Mouse (Mus musculus) liver, postnatal 0 days (tissue): ENCODE measurements around the gene Per2. TPM values are rescaled to one million over a fixed set of nuclear protein-coding genes. Genes with fewer than 3 reads are reported as not detected.

Experiments used
- ATAC-seq: fragments of 200-750 bp; cut with Nextera tagmentation; 2 replicates; pipeline ENCODE4 v1.8.0; 2017; ENCODE audit warnings: mild to moderate bottlenecking, moderate library complexity
- DNase-seq: peaks from one replicate; pipeline ENCODE4 v3.0.0-alpha.2; 2016
- H3K27ac ChIP-seq: fragments of 300-500 bp; sonication (generic); 2 replicates; pipeline ENCODE4 v1.5.1; 2014; ENCODE audit warnings: antibody characterized with exemption, moderate library complexity, mild to moderate bottlenecking, low read depth
- H3K27me3 ChIP-seq: fragments of 300-500 bp; sonication (generic); 2 replicates; pipeline ENCODE4 v1.6.1; 2014; ENCODE audit warnings: low read length, control low read depth, mixed read lengths; ENCODE audit not compliant: insufficient read depth
- H3K36me3 ChIP-seq: fragments of 300-500 bp; sonication (generic); replicated peaks from 2 replicates; pipeline ENCODE4 v1.6.1; 2014; ENCODE audit warnings: mild to moderate bottlenecking, control low read depth, low read length, moderate library complexity, mixed read lengths; ENCODE audit not compliant: insufficient read depth
- H3K4me1 ChIP-seq: fragments of 300-500 bp; sonication (generic); 2 replicates; pipeline ENCODE4 v1.6.1; 2014; ENCODE audit warnings: antibody characterized with exemption, mild to moderate bottlenecking, control low read depth; ENCODE audit not compliant: insufficient read depth
- H3K4me2 ChIP-seq: fragments of 300-500 bp; sonication (generic); 2 replicates; pipeline ENCODE4 v1.6.1; 2014; ENCODE audit warnings: low read depth, mild to moderate bottlenecking, low read length, moderate library complexity, mixed read lengths
- H3K4me3 ChIP-seq: fragments of 300-500 bp; sonication (generic); 2 replicates; pipeline ENCODE4 v1.5.1; 2014; ENCODE audit warnings: low read depth, low read length
- H3K9ac ChIP-seq: fragments of 300-500 bp; sonication (generic); replicated peaks from 2 replicates; pipeline ENCODE4 v1.6.1; 2014; ENCODE audit warnings: mild to moderate bottlenecking, moderate library complexity
- H3K9me3 ChIP-seq: fragments of 300-500 bp; sonication (generic); 2 replicates; pipeline ENCODE4 v1.6.1; 2016; ENCODE audit warnings: mild to moderate bottlenecking, control low read depth, low read length, mixed read lengths
- CTCF ChIP-seq: sonication (generic); IDR thresholded peaks from 2 replicates; pipeline ENCODE4 v1.5.1; 2016; ENCODE audit warnings: antibody characterized with exemption, low read depth
- EP300 ChIP-seq: IDR thresholded peaks from 2 replicates; pipeline ENCODE4 v1.6.1; 2016; ENCODE audit warnings: antibody characterized with exemption, low read depth, mild to moderate bottlenecking
- WGBS: fragments of 180-500 bp; shearing (Covaris S2); extraction: QIAGEN DNeasy Blood & Tissue Kit; methylation state at CpG from one replicate; pipeline ENCODE4 v1.1.7; 2014; ENCODE audit not compliant: insufficient replicate concordance; 5-methylcytosine and 5-hydroxymethylcytosine counted together
- polyA plus RNA-seq: library from polyadenylated mRNA; unstranded; fragments of >200 nt; fragmentation: Nextera tagmentation; extraction: Ambion mirVana; gene quantifications from 2 replicates; pipeline ENCODE4 v1.2.1, GENCODE M21; 2015

Gene Per2
- polyA plus RNA-seq, 1 experiment from 2014 or later: 2.5 TPM

DNA sequence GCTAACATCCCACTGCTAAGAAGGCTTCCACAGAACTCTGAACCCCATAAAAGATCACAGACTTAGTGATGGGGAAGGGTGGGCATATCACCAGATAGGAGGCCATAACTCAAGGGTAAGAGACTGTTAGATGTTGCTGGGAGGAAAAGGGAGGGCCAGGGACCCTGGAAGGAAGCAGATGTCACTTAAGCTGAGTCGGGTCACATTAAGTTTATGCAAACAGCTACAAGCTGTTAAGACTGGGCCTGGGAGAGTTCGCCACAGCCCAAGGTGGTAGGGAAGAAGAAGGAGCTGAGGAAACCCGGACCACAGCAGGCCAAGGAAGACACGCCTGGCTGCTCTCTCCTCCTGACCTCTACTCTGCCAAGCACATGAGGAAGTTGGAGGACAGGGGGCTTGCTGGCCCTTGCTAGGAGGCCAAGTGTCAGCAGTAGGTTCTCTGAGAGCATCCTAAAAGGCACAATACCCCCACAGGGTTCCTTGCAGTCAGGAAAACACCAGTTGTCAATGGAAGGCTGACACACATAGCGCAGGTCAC lies 7.5 kb downstream of the Per2 start:
- TF ChIP-seq EP300 (no peak), CTCF (no peak)
- Histone ChIP-seq H3K4me1 (peaks cover 56% of the 10 kb centered on the region), H3K9ac (no peak overlapping the region), H3K36me3 (peaks cover 29% of the 10 kb centered on the region), H3K4me2 (no peak overlapping the region), H3K9me3 (no peaks in the 10 kb centered on the region; the same call in 1 of the 2 replicates), H3K27ac (peak overlapping the region; percentile 7; the same call in 1 of the 2 replicates), H3K27me3 (no peaks in the 10 kb centered on the region), H3K4me3 (no peak overlapping the region)
- DNase-seq (no peak), ATAC-seq (no peak)
- 50% methylated on average over 5 of the region's 5 CpGs for whole genome bisulfite sequencing

DNA sequence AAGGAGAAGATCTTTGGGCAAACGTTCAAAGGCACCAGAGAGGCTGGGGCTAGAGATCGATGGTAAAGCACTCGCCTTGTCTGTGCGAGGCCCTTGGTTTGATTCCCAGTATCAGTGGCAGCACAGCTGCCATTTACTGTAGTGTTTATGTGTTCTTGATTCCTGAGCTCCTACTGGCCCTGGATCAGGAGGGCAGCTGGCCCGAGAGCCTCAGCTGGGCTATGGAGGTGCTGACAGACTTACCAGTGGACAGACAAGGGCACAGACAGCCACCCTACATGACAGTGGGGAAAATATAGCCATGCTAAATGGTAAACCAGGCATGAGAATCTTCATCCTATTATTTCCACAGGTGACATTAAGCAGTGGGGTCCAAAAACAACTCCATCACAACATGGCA lies 8.3 kb downstream of the Per2 start:
- Histone ChIP-seq H3K27me3 (no peaks in the 10 kb centered on the region), H3K27ac (no peak overlapping the region), H3K4me3 (no peak overlapping the region), H3K4me1 (peaks cover 51% of the 10 kb centered on the region), H3K9ac (no peak overlapping the region), H3K4me2 (no peak overlapping the region), H3K9me3 (no peaks in the 10 kb centered on the region; the same call in 1 of the 2 replicates), H3K36me3 (peaks cover 29% of the 10 kb centered on the region)
- DNase-seq: no peak
- TF ChIP-seq EP300 (no peak), CTCF (no peak)
- WGBS: 76% methylated on average over 5 of the region's 5 CpGs
- no peak for ATAC-seq

DNA sequence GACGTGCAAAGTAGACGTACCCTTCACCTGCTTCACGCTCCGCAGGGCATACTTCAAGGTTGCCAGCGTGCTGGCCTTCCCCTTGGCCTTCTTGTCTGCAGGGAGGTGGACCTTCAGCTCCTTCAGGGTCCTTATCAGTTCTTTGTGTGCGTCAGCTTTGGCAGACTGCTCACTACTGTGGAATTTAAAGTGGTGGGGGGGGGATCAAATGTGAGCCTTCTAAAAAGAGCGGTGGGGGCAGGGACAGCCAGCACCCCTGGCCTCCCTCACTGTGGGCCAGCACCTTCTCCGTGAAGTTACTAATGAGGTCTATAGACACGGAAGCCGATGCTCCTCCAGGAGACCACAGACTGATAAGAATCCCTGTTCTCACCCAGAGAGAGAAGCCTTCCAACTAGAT lies 10.4 kb downstream of the Per2 start:
- Histone ChIP-seq H3K27ac (no peak overlapping the region), H3K4me1 (peaks cover 46% of the 10 kb centered on the region), H3K4me3 (no peak overlapping the region), H3K36me3 (peaks cover 44% of the 10 kb centered on the region), H3K9ac (no peak overlapping the region), H3K27me3 (no peaks in the 10 kb centered on the region), H3K4me2 (no peak overlapping the region), H3K9me3 (no peaks in the 10 kb centered on the region; the same call in 1 of the 2 replicates)
- DNase-seq (no peak), ATAC-seq (no peak)
- TF ChIP-seq EP300 (no peak), CTCF (no peak)
- 76% methylated on average over 10 of the region's 10 CpGs for WGBS

DNA sequence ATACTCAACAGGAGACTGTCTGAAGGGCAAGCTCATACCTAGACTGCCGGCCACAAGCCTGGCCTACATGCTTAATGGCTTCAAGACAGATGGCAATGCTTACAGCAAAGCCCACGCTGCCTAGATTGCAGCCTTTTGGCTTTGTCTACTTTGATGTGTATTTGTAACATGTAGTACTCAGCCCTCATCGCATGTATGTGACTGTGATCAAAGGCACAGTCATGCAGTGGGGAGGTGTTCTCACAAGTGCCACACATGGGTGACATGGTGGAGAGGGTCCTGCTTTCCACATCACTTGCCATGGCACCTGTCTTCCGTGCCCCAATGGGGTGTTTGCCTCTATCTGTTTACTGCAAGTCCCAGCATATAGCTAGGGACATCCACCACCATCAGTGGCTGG lies 12.6 kb downstream of the Per2 start:
- H3K9me3 ChIP-seq: no peaks in the 10 kb centered on the region; the same call in 1 of the 2 replicates
- H3K4me3 ChIP-seq: no peak overlapping the region
- no peak for DNase-seq
- H3K27me3 ChIP-seq: no peaks in the 10 kb centered on the region
- H3K4me2 ChIP-seq: no peak overlapping the region
- no peak for TF ChIP-seq EP300
- H3K36me3 ChIP-seq: peaks cover 50% of the 10 kb centered on the region
- peak overlapping the region; percentile 90 for H3K27ac ChIP-seq
- H3K9ac ChIP-seq: 0 out of 2 replicates have a peak overlapping the region, but pooled peaks have one; percentile 3
- peaks cover 38% of the 10 kb centered on the region for H3K4me1 ChIP-seq
- no peak for ATAC-seq
- 83% methylated on average over 4 of the region's 4 CpGs for WGBS

DNA sequence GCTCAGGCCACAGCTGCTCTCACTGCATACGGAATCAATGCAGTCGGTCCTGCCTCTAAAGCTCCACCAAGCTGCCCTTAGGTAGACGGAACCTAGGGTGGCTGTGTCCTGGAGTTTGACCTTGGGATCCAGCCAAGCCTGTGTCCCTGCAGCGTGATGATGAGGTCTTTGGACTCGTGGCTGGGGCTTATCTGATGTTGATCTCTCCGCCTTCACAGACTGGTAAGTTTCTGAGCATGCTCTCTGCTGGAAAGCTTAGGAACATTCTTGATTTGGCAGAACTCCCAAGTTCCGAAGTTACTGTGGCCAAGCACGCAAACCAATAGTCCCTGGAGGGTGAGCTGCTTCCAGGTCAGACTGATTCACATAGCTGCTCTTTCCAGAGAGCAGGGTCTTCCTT lies 13.1 kb downstream of the Per2 start:
- peak; percentile 95 for ATAC-seq
- Histone ChIP-seq H3K27me3 (no peaks in the 10 kb centered on the region), H3K9me3 (no peaks in the 10 kb centered on the region; the same call in 1 of the 2 replicates), H3K4me1 (peaks cover 40% of the 10 kb centered on the region), H3K36me3 (peaks cover 53% of the 10 kb centered on the region), H3K4me2 (no peak overlapping the region), H3K9ac (no peak overlapping the region), H3K27ac (peak overlapping the region; percentile 90), H3K4me3 (no peak overlapping the region)
- 56% methylated on average over 8 of the region's 8 CpGs for WGBS
- DNase-seq: peak; percentile 80
- TF ChIP-seq CTCF: no peak
- peak; percentile 75 for TF ChIP-seq EP300

DNA sequence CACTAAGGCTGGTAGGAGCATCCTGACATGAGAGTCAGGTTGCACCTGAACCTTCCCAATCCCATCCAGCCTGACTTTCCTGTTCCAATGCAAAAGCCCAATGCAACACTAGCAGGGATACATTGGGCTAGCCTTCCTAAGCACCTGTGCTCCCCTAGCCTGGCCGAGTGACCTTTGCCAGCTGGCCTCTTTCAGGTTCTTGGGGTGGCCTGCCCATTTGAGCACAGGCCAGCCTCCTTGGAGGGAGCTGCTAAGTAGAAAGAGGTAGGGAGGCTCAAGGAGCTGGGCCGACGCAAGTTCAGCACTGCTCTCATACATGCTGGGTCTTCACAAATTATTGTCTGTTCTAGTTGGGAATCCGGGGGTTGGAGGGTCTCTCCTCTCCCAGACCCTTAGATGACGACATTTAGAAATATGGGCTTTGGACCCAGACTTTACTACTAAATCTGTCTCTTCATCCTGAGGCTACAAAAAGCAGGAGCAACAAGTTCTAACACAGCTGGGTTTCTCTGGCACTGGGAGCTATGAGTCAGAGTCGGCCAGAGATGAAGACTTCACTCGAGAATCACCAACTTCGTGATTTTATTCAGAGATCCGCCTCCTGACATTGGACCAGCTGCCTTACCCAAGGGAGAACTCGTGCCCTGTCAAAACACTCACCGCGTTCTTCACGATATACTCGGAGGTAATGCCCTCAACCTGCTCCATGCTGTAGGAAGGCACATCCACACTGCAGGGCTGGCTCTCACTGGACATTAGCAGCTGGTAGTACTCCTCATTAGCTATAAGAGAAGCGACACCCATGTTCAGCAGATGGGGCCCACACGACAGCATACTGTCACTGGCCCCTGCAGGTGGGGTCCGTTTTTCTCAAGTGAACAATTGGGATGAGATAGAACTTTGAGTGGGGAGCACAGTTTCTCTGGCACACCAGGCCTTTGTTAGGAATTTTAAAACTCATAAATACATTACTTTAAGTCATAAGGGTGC lies 14.0 kb downstream of the Per2 start:
- H3K27me3 ChIP-seq: no peaks in the 10 kb centered on the region
- TF ChIP-seq CTCF (no peak), EP300 (no peak)
- H3K4me1 ChIP-seq: peaks cover 47% of the 10 kb centered on the region
- H3K4me3 ChIP-seq: no peak overlapping the region
- H3K4me2 ChIP-seq: no peak overlapping the region
- peaks cover 54% of the 10 kb centered on the region for H3K36me3 ChIP-seq
- peak overlapping the region; percentile 90 for H3K27ac ChIP-seq
- WGBS: 85% methylated on average over 17 of the region's 17 CpGs
- H3K9ac ChIP-seq: 0 out of 2 replicates have a peak overlapping the region, but pooled peaks have one; percentile 21
- DNase-seq: no peak
- H3K9me3 ChIP-seq: no peaks in the 10 kb centered on the region; the same call in 1 of the 2 replicates
- ATAC-seq: no peak
